Comparison of ENCODE assay signal across 8 mouse cellular contexts in the genomic region with DNA sequence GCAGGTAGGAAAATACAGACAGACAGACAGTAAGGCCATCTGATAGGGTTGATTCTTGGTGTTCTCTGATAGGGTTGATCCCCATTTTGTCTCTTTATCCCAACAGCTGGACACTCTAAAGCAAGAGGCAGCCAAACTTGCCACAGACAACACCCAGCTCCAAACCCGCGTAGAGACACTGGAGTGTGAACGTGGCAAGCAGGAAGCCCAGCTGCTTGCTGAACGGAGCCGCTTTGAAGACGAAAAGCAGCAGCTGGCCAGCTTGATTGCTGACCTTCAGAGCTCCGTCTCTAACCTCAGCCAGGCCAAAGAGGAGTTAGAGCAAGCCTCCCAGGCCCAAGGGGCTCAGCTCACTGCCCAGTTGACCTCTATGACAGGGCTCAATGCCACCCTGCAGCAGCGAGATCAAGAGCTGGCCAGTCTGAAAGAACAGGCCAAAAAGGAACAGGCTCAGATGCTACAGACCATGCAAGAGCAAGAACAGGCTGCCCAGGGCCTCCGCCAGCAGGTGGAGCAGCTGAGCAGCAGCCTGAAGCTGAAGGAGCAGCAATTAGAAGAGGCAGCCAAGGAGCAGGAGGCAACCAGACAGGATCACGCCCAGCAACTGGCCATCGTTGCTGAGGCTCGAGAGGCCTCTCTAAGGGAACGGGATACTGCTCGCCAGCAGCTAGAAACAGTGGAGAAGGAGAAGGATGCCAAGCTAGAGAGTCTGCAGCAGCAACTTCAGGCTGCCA. TPM values are rescaled to one million over a fixed set of nuclear protein-coding genes. Genes with fewer than 3 reads are reported as not detected.
DNase-seq lines count a peak whose midpoint lies in the region; ATAC-seq and TF ChIP-seq lines count a peak whose summit lies in the region.

No protein-coding gene starts in this region.

- TF ChIP-seq POLR2A in limb, embryonic 14.5 days (IDR thresholded peaks at IDR 0.05; ENCODE audit: borderline replicate concordance, extremely low read depth, insufficient read depth, insufficient read length): no peak

- peaks cover 6% of the 10 kb centered on the region; the same call in 1 of the 2 replicates for H3K4me1 ChIP-seq in kidney, embryonic 14.5 days (ENCODE audit: control insufficient read depth, insufficient read depth, low read length)
- H3K4me1 ChIP-seq in limb, embryonic 14.5 days (ENCODE audit: control insufficient read depth, insufficient read depth, low read length): no peaks in the 10 kb centered on the region

- H3K4me3 ChIP-seq in kidney, embryonic 14.5 days (ENCODE audit: low read length): no peak overlapping the region
- no peak overlapping the region for H3K4me3 ChIP-seq in limb, embryonic 14.5 days (replicated peaks; ENCODE audit: low read length)

- no peak overlapping the region for H3K9ac ChIP-seq in kidney, embryonic 14.5 days (ENCODE audit: low read depth, low read length)
- no peak overlapping the region for H3K9ac ChIP-seq in limb, embryonic 14.5 days (ENCODE audit: low read depth, low read length, severe bottlenecking)

- H3K4me2 ChIP-seq in kidney, embryonic 14.5 days (replicated peaks; ENCODE audit: low read depth, low read length): no peak overlapping the region
- no peak overlapping the region for H3K4me2 ChIP-seq in limb, embryonic 14.5 days (replicated peaks; ENCODE audit: low read depth, low read length, severe bottlenecking)

- WGBS in kidney, embryonic 14.5 days: 43% methylated on average over 14 of the region's 14 CpGs
- WGBS in limb, embryonic 14.5 days: 67% methylated on average over 14 of the region's 14 CpGs

- H3K9me3 ChIP-seq in kidney, embryonic 14.5 days (ENCODE audit: control insufficient read depth, low read length): no peaks in the 10 kb centered on the region
- no peaks in the 10 kb centered on the region for H3K9me3 ChIP-seq in limb, embryonic 14.5 days (ENCODE audit: control insufficient read depth, low read length)

- H3K27me3 ChIP-seq in kidney, embryonic 14.5 days (ENCODE audit: control insufficient read depth, insufficient read depth, low read length): no peaks in the 10 kb centered on the region
- no peaks in the 10 kb centered on the region for H3K27me3 ChIP-seq in limb, embryonic 14.5 days (ENCODE audit: control insufficient read depth, insufficient read depth, low read length)

- H3K36me3 ChIP-seq in kidney, embryonic 14.5 days (ENCODE audit: control insufficient read depth, insufficient read depth, low read length): peaks cover 99% of the 10 kb centered on the region
- H3K36me3 ChIP-seq in limb, embryonic 14.5 days (ENCODE audit: control insufficient read depth, insufficient read depth, low read length): peaks cover 99% of the 10 kb centered on the region

- peak; percentile 55 for DNase-seq in 3134 (ENCODE audit: extremely low read depth, insufficient read length, low spot score)
- DNase-seq in adrenal gland, postnatal 10 days: peak; percentile 92
- peak; percentile 63 for DNase-seq in embryo, embryonic 11.5 days (ENCODE audit: low read depth, low spot score)
- peak; percentile 66 for DNase-seq in limb, embryonic 14.5 days (ENCODE audit: low spot score)
- peak; percentile 79 for DNase-seq in naive thymus-derived CD4-positive, alpha-beta T cell, adult 2 months (ENCODE audit: low read depth)
- peak; percentile 78 to 92 for DNase-seq in spleen, postnatal 4 days (ENCODE audit: low spot score in 2 of 2)

- peak; percentile 77 for ATAC-seq in granulocyte monocyte progenitor cell, adult 5-6 weeks (replicated peaks; ENCODE audit: poor library complexity, severe bottlenecking)
- peak; percentile 67 for ATAC-seq in kidney, embryonic 14.5 days (ENCODE audit: low FRiP score, low TSS enrichment)
- ATAC-seq in limb, embryonic 14.5 days (ENCODE audit: low FRiP score, low read depth): peak; percentile 56; the same call in 1 of the 2 replicates

- H3K27ac ChIP-seq in kidney, embryonic 14.5 days (ENCODE audit: low read depth, low read length): peak overlapping the region; percentile 52; the same call in 1 of the 2 replicates
- H3K27ac ChIP-seq in limb, embryonic 14.5 days (replicated peaks; ENCODE audit: low read depth, low read length): no peak overlapping the region

RNA-seq across cellular contexts. Expression of a gene that starts 20.1 kb away (rescaled TPM):
- total RNA-seq in adrenal gland, postnatal 10 days (2021): 1 to 10 TPM; 5.4 to 6.3 TPM
- total RNA-seq in granulocyte monocyte progenitor cell, adult 5-6 weeks (2014; fragmentation: Nextera tagmentation): 5.8 and 12.6 TPM in 2 replicates
- total RNA-seq in granulocyte monocyte progenitor cell, adult 5-6 weeks (2017): 1.1 and 3.7 TPM in 2 replicates
- 2.5 and 3.9 TPM in 2 replicates for polyA plus RNA-seq in kidney, embryonic 14.5 days (2014; fragmentation: Nextera tagmentation; extraction: Ambion mirVana)
- 12.9 and 15.4 TPM in 2 replicates for polyA plus RNA-seq in limb, embryonic 14.5 days (2012; rRNA removed)
- 2.2 and 2.7 TPM in 2 replicates for polyA plus RNA-seq in limb, embryonic 14.5 days (2014; fragmentation: Nextera tagmentation; extraction: Ambion mirVana)
